Mouse (Mus musculus): ENCODE data around the gene Alg5.
"Not testable (repeated sequence)": the region's sequence is repeated elsewhere in the genome, so short reads cannot be mapped to it uniquely, and the experiment has no call there.

Alg5 gene

DNA sequence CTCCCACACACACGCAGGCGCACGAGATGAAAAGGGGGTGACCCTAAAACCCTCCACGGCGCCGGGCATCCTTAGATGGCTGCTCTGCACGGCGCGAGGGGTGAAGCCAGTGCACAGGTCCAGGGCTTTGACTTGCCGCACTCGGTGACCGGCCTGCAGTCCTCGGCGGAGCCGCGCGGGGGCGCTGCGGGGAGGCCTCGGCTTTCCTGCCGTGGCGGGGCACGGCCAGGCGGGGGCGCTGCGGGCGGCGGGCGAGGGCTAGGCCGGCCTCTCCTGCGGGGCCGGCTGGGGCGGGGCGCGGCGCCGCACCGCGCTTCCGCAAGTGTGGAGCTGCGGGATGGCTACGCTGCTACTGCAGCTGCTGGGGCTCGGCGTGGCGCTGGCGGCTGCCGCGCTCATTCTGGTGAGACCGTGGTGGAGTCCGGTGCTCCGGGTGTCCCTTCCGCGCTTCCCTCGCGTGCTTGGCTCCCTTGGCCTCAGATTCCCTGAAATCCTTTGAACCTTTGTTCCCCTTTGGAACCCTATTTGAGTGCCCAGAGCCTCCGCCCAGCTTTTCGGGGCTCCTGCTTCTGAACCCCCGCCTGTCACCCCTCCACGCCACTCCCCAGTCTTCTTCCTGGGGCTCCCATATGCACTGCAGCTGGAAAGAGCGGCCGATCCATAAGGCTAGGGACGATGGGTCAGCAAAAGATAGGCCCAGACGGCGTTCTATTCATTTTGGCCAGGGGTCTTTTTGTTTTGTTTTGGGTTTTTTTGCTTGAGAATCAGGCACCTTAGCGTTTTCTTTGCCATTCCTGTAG lies at the start of gene Alg5, which contains the start of gene Exosc8:
Gene Alg5, plus strand, starts transcription at position 293 of the 800 bp plus-strand sequence.
Gene Exosc8, minus strand, starts transcription at position 147 of the 800 bp plus-strand sequence.
- no peak for DNase-seq (ENCODE audit: low read depth, low spot score)

DNA sequence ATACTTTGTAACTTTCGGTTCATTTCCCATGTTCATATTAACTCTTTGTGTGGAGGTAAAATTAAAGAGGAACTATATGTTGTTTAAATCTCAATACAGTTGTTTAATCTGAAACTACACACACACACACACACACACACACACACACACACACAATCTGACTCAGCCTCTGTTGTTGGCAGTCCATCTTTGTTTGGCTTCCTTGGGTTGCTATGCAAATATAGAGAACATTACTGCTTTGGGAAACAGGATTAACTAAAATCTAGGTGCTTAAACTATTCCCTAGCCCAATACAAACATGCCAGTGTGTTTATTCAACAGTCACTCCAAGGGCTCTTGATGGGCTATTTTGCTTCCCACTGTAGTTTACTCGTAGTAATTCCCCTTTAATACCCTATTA lies 48.1 kb upstream of the Alg5 start:
- no peak for DNase-seq (ENCODE audit: low read depth, low spot score)

DNA sequence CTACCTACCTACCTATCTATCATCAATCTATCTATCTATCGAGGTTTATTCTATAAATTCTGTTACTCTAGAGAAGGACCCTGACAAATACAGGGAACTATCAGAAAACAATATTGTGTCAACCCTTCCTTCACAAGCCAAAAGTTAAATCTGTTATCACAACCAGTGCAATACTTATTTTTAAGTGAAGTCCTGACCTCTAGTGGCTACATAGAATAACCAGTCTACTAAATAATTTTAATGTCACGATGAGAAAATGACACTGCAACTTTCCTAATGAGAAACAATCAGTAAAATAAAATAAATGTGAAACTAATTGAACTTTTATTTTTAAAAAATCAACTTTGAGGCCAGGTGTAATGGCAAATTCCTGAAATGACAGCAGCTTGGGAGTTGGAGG lies 46.2 kb upstream of the Alg5 start:
- DNase-seq (ENCODE audit: low read depth, low spot score): no peak

DNA sequence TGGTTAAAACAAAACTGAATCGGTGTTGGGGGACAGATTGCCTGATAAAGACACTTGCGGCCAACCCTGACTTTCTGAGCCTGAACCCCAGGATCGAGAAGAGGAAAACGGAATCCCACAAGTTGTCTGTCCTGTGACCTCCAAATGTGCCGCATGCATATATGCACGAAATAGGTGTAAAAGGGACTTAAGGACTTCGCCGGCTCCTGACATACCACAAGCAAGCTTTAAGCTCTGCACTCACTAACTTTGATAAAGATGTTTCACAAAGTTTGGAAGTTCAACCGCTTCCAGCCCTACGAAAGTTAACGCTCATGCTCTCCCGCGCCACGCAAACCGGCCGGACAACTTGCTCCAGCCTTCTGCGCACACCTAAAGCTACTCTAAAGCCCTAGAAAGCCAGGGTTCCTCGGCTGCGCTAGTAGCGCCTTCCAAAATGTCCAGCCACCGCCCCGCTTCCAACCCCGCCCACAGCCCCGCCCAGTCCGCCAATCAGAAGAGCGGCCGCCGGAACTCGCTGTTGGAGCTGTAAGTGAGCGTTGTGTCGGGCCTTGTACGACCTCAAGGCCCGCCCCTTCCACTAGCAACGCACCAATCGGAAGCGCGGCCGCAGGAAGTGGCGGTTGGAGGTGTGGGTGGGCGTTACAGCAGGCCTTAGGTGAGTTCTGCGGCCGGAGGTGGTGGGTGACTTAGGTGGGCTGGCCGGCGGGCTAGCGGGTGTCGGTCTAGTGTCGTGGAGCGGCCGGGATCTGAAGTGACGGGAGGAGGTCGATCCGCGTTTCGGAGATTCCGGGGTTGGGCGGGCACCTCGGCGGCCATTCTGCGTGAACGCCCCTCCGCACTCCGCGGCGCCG lies 42.9 kb upstream of the Alg5 start, which contains the start of gene Supt20:
Gene Supt20, plus strand, starts transcription at position 606 of the 854 bp plus-strand sequence.
- peak; percentile 97 for DNase-seq (ENCODE audit: low read depth, low spot score)

GRCm38 (mm10) chr3:54693056-54693415 lies 42.3 kb upstream of the Alg5 start:
- no peak for DNase-seq (ENCODE audit: low read depth, low spot score)

DNA sequence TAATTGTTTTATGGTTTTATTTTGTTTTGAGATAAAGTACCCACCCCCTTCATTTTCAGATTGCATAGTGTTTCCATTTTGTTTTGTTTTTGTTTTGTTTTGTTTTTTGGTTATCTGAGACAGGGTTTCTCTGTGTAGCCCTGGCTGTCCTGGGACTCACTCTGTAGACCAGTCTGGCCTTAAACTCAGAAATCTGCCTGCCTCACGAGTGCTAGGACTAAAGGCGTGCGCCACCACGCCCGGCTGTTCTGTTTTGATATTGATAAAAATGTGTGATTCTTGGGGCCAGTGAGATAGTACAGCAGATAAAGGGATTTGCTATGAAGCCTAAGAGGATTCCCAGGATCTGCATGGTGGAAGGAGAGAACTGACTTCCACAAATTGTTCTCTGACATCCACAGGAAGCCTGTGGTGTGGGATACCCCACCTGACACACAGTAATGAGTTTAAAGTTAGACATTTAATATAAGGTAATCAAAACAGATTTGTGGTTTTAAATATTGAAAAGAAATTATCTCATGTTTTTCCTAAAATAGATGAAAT lies 35.5 kb upstream of the Alg5 start:
- DNase-seq (ENCODE audit: low read depth, low spot score): no peak

DNA sequence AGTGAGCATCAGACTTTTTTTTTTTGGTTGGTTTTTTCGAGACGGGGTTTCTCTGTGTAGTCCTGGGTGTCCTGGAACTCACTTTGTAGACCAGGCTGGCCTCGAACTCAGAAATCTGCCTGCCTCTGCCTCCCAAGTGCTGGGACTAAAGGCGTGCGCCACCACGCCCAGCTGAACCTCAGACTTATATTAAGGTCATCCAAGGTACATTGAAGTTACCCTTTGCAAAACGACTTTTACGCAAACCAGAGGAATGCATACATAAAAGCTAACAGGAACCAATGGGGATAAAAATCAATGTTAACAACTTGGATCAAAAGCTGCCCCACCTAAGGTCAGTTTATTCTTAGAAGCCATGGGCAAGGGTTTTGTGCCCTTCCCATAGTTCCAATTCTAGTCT lies 31.2 kb upstream of the Alg5 start:
- not testable (repeated sequence) for DNase-seq (ENCODE audit: low read depth, low spot score)

DNA sequence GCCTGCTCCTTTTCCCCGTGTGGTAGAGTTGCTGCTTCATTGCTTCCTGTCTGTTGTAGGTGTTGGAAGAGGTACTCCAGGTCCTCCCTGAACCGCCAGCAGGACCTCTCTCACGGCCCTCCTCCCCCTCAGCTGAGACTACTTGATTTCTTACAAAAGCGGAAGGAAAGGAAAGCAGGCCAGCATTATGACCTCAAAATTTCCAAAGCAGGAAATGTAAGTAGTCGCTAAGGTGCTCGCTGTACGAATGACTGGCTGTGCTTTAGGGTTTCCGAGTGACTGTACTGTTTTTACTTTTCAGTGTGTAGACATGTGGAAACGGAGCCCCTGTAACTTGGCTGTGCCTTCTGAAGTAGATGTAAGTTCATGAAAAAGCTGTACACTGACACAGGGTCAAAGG lies 26.4 kb upstream of the Alg5 start:
- DNase-seq (ENCODE audit: low read depth, low spot score): no peak

- no peak for DNase-seq (ENCODE audit: low read depth, low spot score)
Observed at GRCm38 (mm10) chr3:54714253-54714652, 21.1 kb upstream of the Alg5 start, which contains the start of gene Gm21958. Gene Gm21958 (minus strand): TSS chr3:54714353.

DNA sequence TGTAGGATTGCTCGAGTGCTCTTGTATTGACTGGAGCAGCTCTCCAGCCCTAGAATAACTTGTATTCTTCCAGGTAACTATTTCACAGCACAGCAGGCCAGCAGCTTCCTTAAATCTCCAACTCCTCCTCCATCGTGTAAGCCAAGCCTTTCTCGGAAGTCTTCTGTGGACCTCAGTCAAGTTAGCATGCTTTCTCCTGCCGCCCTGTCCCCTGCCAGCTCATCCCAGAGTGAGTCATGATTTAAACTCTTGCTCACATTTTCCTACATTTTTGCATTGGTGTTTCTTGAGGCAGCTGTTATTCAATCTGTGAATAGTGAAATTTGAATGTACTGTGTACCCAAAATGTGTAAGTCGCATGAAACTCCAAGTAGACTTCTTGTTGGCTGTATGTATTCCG lies 19.9 kb upstream of the Alg5 start:
- DNase-seq (ENCODE audit: low read depth, low spot score): no peak

DNA sequence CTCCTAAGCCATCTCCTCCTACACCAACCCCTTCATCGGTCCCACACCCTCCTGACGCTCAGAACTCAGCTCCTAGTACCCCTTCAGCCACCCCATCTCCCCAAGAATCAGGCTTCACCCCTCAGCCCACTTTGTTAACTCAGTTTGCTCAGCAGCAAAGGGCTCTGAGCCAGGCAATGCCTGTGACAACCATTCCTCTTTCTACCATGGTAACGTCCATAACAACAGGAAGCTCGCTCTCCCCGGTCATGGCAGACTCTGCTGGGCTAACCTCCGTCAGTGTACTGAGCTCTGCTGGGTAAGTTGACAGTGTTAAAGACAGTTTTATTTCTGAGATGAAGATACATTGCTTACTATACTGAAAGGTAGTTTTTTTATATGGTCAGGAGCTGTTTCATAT lies 18.0 kb upstream of the Alg5 start:
- no peak for DNase-seq (ENCODE audit: low read depth, low spot score)

- DNase-seq (ENCODE audit: low read depth, low spot score): no peak
Observed at GRCm38 (mm10) chr3:54718947-54719346, 16.4 kb upstream of the Alg5 start.

GRCm38 (mm10) chr3:54723741-54724500 lies 11.4 kb upstream of the Alg5 start:
- no peak for DNase-seq (ENCODE audit: low read depth, low spot score)

- no peak for DNase-seq (ENCODE audit: low read depth, low spot score)
Observed at GRCm38 (mm10) chr3:54725344-54725743, 10.0 kb upstream of the Alg5 start.

GRCm38 (mm10) chr3:54727588-54727987 lies 7.8 kb upstream of the Alg5 start:
- DNase-seq (ENCODE audit: low read depth, low spot score): no peak

- no peak for DNase-seq (ENCODE audit: low read depth, low spot score)
Observed at GRCm38 (mm10) chr3:54728100-54728499, 7.2 kb upstream of the Alg5 start.

DNA sequence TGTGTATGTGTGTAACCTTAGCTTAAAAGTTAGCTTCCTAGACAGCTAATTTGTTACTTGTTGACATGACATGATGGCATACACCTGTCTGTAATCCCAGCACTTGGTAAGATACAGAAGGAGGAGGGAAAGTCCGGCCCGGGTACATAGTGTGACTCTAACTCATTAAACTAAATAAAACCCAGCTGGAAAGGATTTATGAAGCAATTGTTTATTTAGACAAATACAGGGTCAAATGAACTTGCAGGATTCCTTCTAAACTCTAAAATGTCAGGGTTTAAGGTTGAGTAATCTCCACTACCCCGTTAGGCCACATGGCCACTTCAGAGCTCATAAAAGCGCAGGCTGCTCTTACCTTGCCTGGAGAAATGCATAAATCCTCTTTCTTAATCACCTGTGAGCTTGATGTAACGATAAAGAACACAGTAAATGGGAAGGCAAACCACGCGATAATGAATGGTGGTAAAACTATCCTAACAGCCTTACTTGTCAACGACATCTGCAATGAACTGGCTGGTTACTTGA lies 3.7 kb upstream of the Alg5 start:
- DNase-seq (ENCODE audit: low read depth, low spot score): no peak

DNA sequence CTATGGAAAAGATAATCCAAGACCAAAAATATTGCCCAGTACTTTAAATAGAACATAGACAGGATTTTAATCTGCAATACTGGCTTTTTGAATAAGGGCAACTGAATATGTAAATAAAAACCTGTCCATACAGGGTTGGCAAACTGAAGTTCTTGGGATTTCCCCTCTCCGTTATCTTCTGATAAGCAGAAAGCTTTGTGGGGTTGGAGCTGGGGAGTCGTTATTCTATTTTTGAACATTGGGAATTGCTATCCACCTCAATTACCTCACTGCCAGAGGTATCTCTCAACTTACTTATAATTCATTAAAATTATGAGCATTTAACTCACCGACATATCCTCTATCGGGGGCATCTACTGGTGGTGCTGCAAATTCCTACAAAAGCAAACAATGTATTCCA lies 3.0 kb upstream of the Alg5 start:
- DNase-seq (ENCODE audit: low read depth, low spot score): no peak

DNA sequence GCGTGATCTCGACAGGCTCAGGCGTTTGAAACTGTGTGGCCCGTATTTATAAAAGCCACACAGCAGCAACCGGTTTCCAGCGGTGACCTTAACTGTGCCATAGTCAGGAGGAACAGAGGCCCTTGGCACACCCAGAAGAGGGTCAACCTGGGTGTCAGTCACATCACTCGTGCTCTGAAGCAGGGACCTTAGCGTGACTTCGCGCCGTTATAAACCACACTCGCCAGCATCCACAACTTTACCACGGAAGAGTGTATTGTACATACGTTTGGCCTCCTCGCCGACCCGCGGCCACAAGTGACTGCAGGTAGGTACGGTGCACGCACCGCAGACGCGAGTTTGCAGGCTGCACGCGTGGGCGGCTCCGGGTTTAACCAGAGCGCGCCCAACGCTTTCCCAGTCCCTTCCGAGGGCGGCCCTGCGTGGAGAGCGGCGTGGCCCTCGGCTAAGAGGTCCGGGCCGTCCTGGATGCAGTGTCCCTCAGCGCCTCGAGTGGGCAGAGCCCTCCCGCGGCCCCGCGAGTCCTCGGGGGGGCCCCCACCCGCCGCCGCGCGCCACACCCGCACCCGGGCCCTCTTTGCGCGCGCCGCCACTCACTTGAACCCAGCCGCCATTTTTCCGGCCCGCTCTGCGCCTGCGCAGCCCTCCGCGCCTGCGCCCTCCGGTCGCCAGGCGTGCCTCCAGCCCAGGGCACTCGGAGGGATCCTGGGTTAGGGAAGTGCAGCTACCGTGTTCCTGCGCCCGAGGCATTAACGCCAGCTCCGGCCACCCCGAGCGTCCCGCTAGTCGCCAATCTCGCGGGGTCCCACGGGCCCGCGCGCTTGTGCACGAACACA lies 710 bp upstream of the Alg5 start:
- DNase-seq (ENCODE audit: low read depth, low spot score): peak; percentile 89
